Mouse (Mus musculus) heart, postnatal 4 days (tissue): Measurements from ENCODE around the gene Jak3. TPM values are rescaled to one million over a fixed set of nuclear protein-coding genes. Genes with fewer than 3 reads are reported as not detected.
A peak's percentile ranks its signal among the peaks of the same experiment; 100 is the strongest.

Experiments used
- DNase-seq: peaks from one replicate; pipeline ENCODE4 v3.0.0; 2021
- total RNA-seq, 2 experiments: library from RNA; stranded (reverse); gene quantifications; 2 replicates each; pipeline ENCODE4 v1.2.3; 2021

Gene Jak3
- total RNA-seq, result 10 to 100 TPM; 15.8 TPM

- peak; percentile 66 for DNase-seq
Measured at GRCm38 (mm10) chr8:71676020-71676741, at the start of gene Jak3. Gene Jak3 (plus strand): TSS chr8:71676296.

DNA sequence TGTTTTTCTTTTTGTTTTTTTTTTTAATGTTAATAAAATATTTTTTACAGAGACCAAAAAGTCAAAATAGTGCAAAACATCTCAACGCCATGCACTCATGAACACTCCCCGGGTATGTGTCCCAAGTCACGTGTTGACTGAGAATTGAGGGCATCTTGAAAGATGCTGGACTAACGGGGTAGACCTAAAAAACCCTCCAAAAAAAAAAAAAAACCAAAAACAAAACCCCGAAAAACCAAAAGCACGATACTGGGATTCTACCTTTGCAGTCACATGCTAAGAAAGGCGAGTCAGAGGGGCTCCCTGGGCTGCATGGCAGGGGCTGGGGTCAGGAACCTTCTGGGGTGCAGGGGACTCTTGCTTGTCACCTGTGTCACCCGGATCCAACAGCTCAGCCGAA, 49.3 kb upstream of the Jak3 start:
- no peak for DNase-seq

GRCm38 (mm10) chr8:71627265-71628099, 48.6 kb upstream of the Jak3 start:
- peak; percentile 34 for DNase-seq

DNA sequence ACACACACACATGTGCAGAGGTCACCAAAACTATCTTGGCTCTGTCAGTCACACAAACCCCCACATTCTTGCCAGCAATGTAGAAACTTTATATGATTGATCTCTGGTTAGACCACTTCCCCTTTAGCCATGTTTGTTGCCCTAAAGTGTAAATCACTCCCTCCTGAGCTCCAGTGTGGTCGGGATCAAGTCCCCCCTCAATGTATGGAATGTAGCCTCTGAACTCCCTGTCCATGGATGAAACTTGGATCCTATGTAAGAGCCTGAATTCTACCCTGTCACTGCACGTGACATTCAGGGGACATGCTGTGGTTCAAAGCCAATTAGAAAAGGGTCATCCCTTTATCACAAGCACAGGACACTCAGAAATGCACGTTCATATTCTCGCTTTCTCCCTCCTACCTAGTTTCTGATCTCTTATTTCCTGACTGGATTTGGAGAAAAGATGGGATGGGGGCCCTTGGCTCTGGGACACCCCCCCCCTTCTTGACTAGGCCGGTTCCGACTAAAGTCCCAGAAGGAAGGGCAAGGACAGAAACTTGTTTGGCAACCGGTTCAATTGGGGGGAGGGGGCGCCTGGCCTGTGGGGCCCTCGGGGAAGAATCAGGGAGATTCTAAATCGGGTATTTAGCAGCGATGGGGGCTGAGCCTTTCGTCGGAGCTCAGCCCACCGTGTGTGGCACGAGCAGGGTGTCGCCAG, 47.5 kb upstream of the Jak3 start:
- DNase-seq, result no peak

DNA sequence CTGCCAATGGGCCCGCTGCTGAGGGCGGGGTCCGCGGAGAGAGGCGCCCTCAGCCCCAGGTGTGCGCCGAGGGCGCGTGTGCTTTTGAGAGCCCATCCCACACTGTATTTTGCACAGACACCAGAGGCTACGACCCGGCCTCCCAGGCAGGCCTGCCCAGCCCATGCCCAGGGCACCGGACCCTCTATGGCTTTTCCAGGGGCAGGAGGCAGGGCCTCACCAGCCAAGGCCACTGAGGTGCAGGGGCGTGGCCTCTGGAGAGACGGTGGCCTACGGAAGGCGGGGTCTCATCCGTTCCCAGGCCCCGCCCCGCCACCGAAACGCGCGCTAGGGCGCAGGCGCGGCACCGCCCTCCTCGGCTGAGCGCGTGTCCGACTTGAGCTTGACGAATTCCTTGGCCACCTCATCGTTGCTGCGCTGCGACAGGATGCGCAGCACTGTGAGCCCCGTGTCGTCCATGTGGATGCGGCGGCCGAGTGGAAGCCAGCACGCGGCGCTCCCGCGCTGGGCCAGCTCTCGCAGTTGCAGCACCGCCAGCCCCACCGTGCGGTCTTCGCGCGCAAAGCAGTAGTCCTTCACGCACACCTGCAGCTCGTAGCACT, 46.9 kb upstream of the Jak3 start:
- peak; percentile 94 for DNase-seq

DNA sequence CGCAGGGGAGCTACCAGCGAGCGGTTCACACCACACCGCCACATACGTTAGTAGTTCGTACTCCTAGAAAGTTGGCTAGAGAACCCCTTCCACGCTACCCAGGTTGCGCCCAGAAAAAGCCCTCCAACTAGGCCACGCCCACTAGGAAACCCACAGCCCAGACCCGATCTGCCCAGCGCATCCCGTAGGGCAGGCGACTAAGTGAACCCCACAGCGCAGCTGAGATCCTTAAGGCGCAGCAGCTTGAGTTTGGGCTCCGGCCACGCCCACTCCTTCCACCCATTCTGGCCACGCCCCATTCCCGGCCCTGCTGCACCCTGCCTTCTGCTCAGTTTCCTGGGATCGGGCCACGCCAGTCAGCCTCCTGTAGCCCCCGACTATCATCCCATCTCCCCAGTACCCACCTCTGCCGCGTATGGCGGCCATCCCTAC, 46.3 kb upstream of the Jak3 start:
- peak; percentile 50 for DNase-seq

GRCm38 (mm10) chr8:71630761-71631160, 45.3 kb upstream of the Jak3 start:
- DNase-seq, result no peak

DNA sequence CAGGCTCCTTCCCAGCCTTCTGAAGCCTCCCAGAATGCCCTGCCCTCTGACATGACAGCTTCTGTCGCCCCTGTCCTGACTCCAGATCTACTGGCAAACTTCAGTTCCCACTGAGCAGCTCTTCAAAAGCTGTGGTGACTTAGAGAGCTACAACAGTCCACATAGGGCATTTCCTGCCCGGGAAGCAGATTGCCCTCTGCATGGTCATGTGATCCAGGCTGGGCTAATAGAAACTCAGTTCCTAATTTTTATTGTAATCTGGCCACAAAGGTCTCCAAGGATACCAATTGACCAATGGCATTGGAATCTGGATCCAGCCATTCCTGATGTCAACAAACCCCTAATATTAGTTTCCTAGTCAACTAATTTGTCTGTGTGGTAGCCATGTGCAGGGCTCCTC, 44.2 kb upstream of the Jak3 start:
- no peak for DNase-seq

- DNase-seq, result peak; percentile 66
Measured at GRCm38 (mm10) chr8:71633164-71633563, 42.9 kb upstream of the Jak3 start.

DNA sequence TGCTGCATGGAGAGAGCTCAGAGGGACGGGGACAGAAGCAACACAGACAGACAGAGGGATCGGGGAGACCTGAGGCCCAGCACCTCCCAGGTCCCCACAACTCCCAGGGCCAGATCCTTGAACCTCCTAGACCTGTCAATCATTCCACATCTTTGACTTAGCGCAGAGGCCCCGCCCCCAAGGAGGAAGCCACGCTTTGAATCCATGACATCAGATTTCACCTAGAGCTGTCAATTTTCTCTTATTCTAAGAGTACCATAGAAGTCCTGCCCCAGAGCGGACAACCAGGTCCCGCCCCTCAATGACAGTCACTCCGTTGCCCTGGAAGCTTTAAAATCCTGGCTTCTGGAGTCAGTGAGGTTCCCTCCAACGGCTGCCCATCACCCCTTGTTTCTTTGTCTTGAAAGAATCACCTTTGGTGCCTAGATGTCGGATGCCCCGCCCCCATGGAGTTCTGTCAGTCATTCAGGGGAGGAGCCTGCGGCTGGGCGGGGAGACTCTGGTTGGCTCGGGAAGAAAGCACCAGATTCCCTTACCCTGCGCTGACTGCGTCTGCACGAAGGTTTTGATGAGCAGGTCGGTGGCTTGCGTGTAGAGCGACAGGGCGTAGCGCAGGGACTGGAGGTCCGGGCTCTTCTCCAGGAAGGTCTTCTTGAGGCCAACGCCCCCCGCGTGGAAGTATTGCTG, 42.0 kb upstream of the Jak3 start:
- DNase-seq, result peak; percentile 52

DNA sequence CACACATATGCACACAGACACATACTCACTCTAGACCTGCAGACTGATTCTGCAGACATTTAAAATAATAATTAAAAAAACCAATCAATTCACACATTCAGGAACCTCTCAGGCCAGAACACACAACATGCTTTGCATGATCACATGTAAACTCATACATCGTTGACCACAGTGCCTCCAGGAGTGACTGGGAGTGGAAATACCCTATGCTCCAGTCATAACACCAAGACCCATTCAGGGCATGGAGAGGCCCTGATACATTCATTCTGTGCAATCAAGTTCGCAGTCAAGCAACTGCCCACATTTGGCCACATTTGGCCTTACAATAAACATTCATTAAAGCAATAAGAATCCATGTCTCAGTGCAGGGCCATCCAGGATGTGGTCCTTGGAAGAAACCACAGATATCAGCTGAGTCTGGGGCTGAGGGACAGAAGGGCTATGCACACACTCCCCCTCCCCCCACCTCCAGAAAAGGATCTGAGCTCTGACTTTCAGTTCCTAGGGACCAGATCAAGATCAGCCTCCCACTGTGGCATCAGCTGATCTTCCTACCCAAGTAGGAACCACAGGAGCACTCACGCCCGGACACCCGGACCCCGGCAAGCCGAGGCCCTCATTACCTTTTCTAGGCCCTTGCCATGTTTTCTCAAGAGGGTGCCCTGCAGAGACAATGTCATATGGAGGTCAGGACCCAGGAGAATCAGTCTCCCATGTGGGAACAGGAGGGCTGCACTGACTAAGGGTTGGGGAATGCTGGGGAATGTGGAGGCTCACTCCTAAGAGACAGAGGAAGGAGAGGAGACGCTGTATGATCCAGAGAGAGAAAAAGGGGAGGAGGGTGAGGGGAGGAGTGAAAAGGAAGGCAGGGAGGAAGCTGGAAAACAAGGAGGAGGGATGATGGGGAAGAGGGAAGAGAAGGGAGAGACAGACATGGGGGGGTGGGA, 38.7 kb upstream of the Jak3 start:
- DNase-seq, result no peak

- no peak for DNase-seq
Measured at GRCm38 (mm10) chr8:71638321-71638720, 37.8 kb upstream of the Jak3 start.

- DNase-seq, result no peak
Measured at GRCm38 (mm10) chr8:71639318-71639717, 36.8 kb upstream of the Jak3 start.

DNA sequence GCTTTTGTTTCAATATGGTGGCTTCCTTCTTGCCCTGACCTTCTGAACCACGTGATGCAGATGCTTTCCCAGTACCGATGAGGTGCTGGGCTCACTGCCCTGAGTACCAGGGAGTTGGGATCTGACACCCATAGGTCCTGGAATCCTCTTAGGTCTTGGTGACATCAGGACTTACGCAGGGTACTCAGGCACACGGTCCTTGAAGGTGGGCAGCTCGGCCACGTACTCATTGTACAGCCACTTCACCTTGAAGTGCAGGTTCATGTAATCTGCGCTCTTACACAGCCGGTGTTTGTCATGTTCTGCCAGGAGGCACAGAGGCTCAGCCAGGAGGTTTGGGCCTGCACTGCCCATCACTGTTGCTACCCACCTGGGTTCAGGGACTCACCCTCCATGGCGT, 30.6 kb upstream of the Jak3 start:
- no peak for DNase-seq

DNA sequence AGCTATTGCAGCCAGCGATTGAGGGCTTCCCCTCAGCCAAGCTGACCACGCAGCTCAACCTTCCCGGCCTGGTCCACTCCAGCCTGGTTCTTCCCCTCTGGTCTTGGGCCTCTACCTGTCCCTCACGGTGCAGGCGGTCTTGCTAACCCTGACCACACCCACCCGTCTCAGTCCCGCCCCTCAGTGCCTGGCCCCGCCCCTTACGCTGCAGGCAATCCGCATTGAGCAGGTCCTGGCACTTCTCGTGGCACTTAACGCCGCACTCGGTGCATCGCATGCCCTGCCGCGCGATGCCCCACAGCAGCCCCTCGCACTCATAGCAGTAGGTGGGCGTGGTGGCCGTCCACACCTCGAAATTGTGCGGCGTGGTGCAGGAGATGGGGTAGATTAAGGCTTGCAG, 21.5 kb upstream of the Jak3 start:
- no peak for DNase-seq

DNA sequence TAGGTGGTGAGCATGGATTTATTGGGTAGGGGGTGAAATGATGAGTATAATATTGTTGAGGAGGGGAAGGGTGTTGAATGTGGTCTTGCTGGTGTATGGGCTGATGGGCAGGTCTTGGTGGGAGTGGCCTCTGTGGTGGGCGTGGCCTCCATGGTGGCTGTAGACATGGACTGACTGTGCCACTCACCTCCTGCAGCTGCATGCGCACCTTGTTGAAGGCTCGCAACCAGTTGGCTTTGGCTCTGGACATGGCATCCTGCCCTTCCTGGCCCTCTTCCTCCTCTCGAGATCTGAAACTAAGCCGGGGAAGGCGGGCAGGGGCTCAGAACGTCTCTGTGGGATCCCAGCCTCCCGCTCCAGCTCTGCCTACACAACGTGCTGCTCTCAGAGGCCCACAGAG, 18.3 kb upstream of the Jak3 start:
- no peak for DNase-seq

DNA sequence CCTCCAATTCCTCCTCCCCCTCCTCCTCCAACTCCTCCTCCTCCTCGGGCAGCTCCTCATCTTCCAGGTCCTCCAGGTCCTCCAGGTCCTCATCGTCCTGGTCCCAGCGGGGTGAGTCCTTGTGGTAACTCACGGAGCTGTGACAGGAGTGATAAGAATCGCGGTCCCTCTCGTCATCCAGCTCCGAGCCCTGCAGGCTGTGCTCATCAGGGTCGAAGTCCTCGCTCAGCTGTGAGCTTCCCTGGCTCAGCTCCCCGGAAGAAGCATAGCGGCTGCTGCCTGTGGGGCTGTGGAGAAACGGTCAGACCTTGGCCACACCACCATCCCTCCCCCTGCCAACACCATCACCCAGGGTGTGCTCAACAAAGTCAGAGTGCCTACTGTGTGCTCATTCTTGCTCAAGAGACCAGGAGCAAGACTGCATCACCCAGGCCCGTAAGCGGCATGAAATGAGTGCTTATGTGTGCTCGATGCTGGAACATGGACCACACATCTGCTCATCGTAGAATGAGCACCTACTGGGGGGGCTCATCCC, 17.5 kb upstream of the Jak3 start:
- no peak for DNase-seq

DNA sequence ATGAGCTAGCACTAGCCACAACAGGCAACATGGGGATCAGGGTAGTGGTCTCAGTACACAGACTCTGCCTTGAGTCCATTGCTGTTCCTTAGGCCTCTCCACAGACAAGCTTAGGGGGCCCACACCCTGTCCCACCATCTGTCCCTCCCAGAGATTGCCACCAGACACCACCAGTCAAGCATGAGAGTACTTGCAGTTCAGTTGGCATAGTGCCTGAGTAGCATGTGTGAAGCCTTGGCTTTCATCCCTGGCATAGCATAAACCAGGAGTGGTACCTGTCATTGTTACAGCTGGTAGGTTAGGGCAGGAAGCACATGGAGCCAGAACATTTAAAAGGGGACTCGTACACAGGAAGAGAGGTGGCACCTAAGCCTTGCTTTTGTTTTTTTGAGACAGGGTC, 16.3 kb upstream of the Jak3 start:
- DNase-seq, result no peak

- DNase-seq, result peak; percentile 92
Measured at GRCm38 (mm10) chr8:71660325-71661120, 15.6 kb upstream of the Jak3 start.
